Mouse (Mus musculus) lung, postnatal 25 days (tissue): ENCODE measurements around the gene Olfr1173.

Source experiments
- DNase-seq: peaks from one replicate; pipeline ENCODE4 v3.0.0; 2022; ENCODE audit warnings: low spot score

The Olfr1173 gene

DNA sequence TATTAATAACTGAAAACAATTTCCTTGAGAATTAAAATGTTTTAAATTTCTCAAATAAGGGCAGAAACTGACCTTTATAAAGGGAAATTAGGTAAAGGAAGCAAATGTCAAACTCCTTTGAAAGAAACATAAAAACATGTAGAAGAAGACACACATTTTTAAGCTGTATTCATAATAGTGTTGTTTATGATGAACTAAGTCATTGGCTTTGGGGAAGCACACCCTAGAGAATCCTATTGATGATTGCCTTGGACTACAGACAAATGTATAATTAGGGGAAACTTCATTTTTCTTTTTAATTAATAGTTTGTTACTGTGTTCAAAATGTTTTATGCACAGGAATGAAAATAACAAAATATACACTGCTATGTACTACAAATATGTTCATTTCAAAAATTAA, at the start of gene Olfr1173:
Gene Olfr1173 (minus strand): TSS at position 101 of the 400 bp plus-strand sequence.
- DNase-seq = no peak

GRCm38 (mm10) chr2:88327115-88327514, 47.4 kb upstream of the Olfr1173 start, which contains the start of gene Olfr1175-ps:
TSS of gene Olfr1175-ps (minus strand) at chr2:88327215.
- no peak for DNase-seq

GRCm38 (mm10) chr2:88315035-88315434, 35.4 kb upstream of the Olfr1173 start, which contains the start of gene Olfr1174-ps:
TSS of gene Olfr1174-ps (minus strand) at chr2:88315135.
- DNase-seq = no peak

DNA sequence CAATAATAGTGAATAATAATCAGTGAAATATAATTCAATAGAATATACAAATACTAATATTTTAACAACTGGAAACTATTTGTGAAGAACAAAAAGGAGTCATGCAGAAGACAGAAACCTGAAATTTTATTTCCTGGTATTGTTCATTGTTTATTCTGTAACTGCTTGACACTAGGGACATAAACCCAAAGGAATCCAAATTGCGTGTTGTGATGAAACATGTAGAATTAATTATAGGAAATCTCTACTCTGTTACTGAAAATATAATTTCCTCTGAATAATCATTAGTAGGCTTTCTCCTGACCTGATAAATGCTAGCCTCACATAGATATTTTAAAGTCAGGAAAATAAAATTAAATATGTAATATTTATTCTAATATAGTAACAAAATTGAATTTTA, 51.4 kb downstream of the Olfr1173 start, which contains the start of gene Olfr1170:
Gene Olfr1170 (minus strand): TSS at position 101 of the 400 bp plus-strand sequence.
- no peak for DNase-seq
